Mouse (Mus musculus): ENCODE measurements around the gene Myh13. TPM values are rescaled to one million over a fixed set of nuclear protein-coding genes. Genes with fewer than 3 reads are reported as not detected.

The Myh13 gene
- total and polyA plus RNA-seq, 3 experiments = not detected

DNA sequence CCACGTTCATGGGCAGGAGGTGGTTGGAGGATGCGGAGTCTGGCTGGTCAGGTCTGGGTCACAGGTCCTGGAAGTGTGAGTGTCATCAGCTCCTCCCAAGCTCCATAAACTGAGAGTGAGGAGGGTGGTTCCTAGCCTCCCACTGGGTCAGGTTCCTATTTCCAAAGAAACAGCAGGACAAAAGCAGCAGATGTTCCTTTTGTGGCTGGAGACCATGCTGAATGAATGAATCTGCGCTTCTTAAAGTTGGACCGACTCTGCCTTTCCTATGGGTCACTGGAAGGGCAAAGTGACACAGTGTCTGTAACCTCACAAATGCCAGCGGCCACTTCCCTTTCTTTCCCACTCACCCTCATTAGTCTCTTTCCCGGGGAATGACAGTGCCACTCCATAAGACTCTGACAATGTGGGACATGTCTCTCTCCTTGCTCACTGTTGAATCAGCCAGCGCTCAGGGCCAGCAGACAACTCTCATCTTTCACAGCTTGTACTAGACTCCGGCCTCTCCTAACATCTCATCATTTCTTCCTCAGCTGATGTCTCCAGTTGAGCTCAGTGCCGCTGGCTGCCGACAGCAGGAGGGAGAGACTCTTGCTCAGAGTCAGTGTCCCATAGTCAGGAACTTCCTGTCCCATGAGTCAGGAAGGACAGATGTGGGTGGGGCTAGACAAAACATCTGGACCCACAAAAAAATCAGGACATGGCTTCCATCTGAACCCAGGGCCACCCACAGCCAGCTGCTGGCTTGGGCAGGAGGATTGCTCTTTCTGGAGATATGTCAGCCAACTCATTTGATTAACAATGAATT, 58.4 kb downstream of the Myh13 start:
- H3K79me2 ChIP-seq (ENCODE audit: control insufficient read depth, insufficient read depth, low read length, poor library complexity) = no peaks in the 10 kb centered on the region
- no peak overlapping the region for H3K4me3 ChIP-seq (ENCODE audit: control insufficient read depth in 1 of 2, insufficient read depth in 1 of 2, low read depth in 2 of 2, low read length in 2 of 2)
- TF ChIP-seq MYB (IDR thresholded peaks at IDR 0.05; ENCODE audit: low read depth, low read length) = no peak
- TF ChIP-seq CHD2 (IDR thresholded peaks at IDR 0.05; ENCODE audit: low read length) = no peak
- no peak for TF ChIP-seq SMC3 (IDR thresholded peaks at IDR 0.05; ENCODE audit: low read depth, low read length)
- no peak for TF ChIP-seq TCF12 (IDR thresholded peaks at IDR 0.05; ENCODE audit: low read depth, low read length)
- no peak for TF ChIP-seq USF2 (IDR thresholded peaks at IDR 0.05; ENCODE audit: borderline replicate concordance in 1 of 2, insufficient read depth in 1 of 2, low read depth in 1 of 2, low read length in 2 of 2)
- no peak for TF ChIP-seq MAZ (IDR thresholded peaks at IDR 0.05; ENCODE audit: low read depth, low read length)
- no peak for TF ChIP-seq POLR2AphosphoS5 (IDR thresholded peaks at IDR 0.05; ENCODE audit: borderline replicate concordance, low read depth, low read length)
- no peak for TF ChIP-seq ZKSCAN1 (IDR thresholded peaks at IDR 0.05; ENCODE audit: low read depth, low read length)
- TF ChIP-seq ZC3H11A (IDR thresholded peaks at IDR 0.05; ENCODE audit: low read depth, low read length) = no peak
- no peak for TF ChIP-seq MYC (IDR thresholded peaks at IDR 0.05; ENCODE audit: low read depth, low read length)
- no peak for TF ChIP-seq E2F4 (IDR thresholded peaks at IDR 0.05; ENCODE audit: borderline replicate concordance, low read depth, low read length)
- no peak for TF ChIP-seq GATA1 (IDR thresholded peaks at IDR 0.05; ENCODE audit: low read depth, low read length)
- TF ChIP-seq ZNF384 (IDR thresholded peaks at IDR 0.05; ENCODE audit: low read depth, low read length) = no peak
- TF ChIP-seq USF1 (IDR thresholded peaks at IDR 0.05; ENCODE audit: low read depth, low read length) = no peak
- TF ChIP-seq MAFK (IDR thresholded peaks at IDR 0.05; ENCODE audit: borderline replicate concordance, low read depth, low read length) = no peak
- TF ChIP-seq TAL1 (IDR thresholded peaks at IDR 0.05; ENCODE audit: low read length) = no peak
- no peak for TF ChIP-seq BHLHE40 (IDR thresholded peaks at IDR 0.05; ENCODE audit: borderline replicate concordance, low read depth, low read length)
- TF ChIP-seq EP300 (IDR thresholded peaks at IDR 0.05; ENCODE audit: low read depth in 1 of 2, low read length in 2 of 2) = no peak
- no peak for TF ChIP-seq SIN3A (IDR thresholded peaks at IDR 0.05; ENCODE audit: low read length)
- no peak for DNase-seq (ENCODE audit: low read depth, low spot score)
- no peaks in the 10 kb centered on the region for H3K4me1 ChIP-seq (ENCODE audit: control insufficient read depth in 1 of 2, insufficient read depth in 2 of 2, low read length in 2 of 2)
- H3K27ac ChIP-seq (ENCODE audit: control insufficient read depth, low read depth, low read length) = no peak overlapping the region
- H3K9ac ChIP-seq (ENCODE audit: control insufficient read depth, low read depth, low read length, poor library complexity, severe bottlenecking) = no peak overlapping the region
- no peaks in the 10 kb centered on the region for H3K36me3 ChIP-seq (ENCODE audit: control insufficient read depth in 1 of 2, insufficient read depth in 2 of 2, low read length in 2 of 2)
- no peaks in the 10 kb centered on the region for H3K9me3 ChIP-seq (replicated peaks; ENCODE audit: insufficient read depth, low read length)
- H3K27me3 ChIP-seq (ENCODE audit: control insufficient read depth in 1 of 2, insufficient read depth in 2 of 2, low read length in 2 of 2) = no peaks in the 10 kb centered on the region

DNA sequence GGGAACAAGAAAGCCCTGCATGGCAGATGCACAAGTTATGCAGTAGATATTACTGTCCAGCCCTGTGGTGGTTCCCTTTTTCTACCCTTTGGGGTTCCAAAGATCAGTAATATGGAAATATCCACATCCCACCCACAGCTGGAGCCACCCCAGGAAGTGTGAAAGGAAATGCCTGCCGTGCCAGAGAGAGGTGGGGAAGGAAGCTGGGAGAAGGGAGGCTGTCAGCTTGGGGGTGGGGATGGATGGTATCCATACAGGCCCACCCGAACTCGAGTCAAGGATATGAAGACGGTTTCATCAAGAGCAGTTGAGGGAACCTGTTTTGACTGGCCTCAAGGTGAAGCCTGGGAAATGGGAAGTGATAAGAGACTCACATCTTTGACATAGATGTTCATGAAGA, 60.4 kb downstream of the Myh13 start:
- Histone ChIP-seq H3K9me3 (replicated peaks; ENCODE audit: insufficient read depth, low read length) (no peaks in the 10 kb centered on the region; the same call in 1 of the 2 replicates), H3K27me3 (ENCODE audit: control insufficient read depth in 1 of 2, insufficient read depth in 2 of 2, low read length in 2 of 2) (no peaks in the 10 kb centered on the region), H3K9ac (ENCODE audit: control insufficient read depth, low read depth, low read length, poor library complexity, severe bottlenecking) (no peak overlapping the region), H3K27ac (ENCODE audit: control insufficient read depth, low read depth, low read length) (no peak overlapping the region), H3K4me1 (ENCODE audit: control insufficient read depth in 1 of 2, insufficient read depth in 2 of 2, low read length in 2 of 2) (no peaks in the 10 kb centered on the region), H3K79me2 (ENCODE audit: control insufficient read depth, insufficient read depth, low read length, poor library complexity) (no peaks in the 10 kb centered on the region), H3K36me3 (ENCODE audit: control insufficient read depth in 1 of 2, insufficient read depth in 2 of 2, low read length in 2 of 2) (no peaks in the 10 kb centered on the region), H3K4me3 (ENCODE audit: control insufficient read depth in 1 of 2, insufficient read depth in 1 of 2, low read depth in 2 of 2, low read length in 2 of 2) (no peak overlapping the region)
- TF ChIP-seq GATA1 (IDR thresholded peaks at IDR 0.05; ENCODE audit: low read depth, low read length) (no peak), ZMIZ1 (IDR thresholded peaks at IDR 0.05; ENCODE audit: low read depth, low read length) (no peak), RCOR1 (IDR thresholded peaks at IDR 0.05; ENCODE audit: low read depth, low read length) (no peak), GABPA (IDR thresholded peaks at IDR 0.05; ENCODE audit: low read depth, low read length) (no peak), MXI1 (IDR thresholded peaks at IDR 0.05; ENCODE audit: low read depth, low read length) (no peak), NRF1 (IDR thresholded peaks at IDR 0.05; ENCODE audit: insufficient read depth, low read depth, low read length, poor library complexity, severe bottlenecking) (no peak), SIN3A (IDR thresholded peaks at IDR 0.05; ENCODE audit: low read length) (no peak), ZC3H11A (IDR thresholded peaks at IDR 0.05; ENCODE audit: low read depth, low read length) (no peak), MEF2A (IDR thresholded peaks at IDR 0.05; ENCODE audit: extremely low read depth, insufficient replicate concordance, low read depth, low read length, poor library complexity, severe bottlenecking) (no peak)
- DNase-seq (ENCODE audit: low read depth, low spot score) = no peak

Data from MEL (cell line).